Mouse (Mus musculus) olfactory bulb, adult 2 months (tissue): ENCODE results near the gene Itgb1bp2.

ENCODE experiments used
- CTCF ChIP-seq: fragments of 200-500 bp; IDR thresholded peaks from 2 replicates; pipeline ENCODE4 v1.5.1; 2012; ENCODE audit warnings: low read depth, mild to moderate bottlenecking, low read length, moderate library complexity; ENCODE audit not compliant: insufficient read depth
- POLR2A ChIP-seq: fragments of 200-500 bp; IDR thresholded peaks from 2 replicates; pipeline ENCODE4 v1.6.1; 2012; ENCODE audit warnings: mild to moderate bottlenecking, low read depth, low read length, moderate library complexity; ENCODE audit not compliant: insufficient read depth

- TF ChIP-seq POLR2A (no peak), CTCF (no peak)
These were observed 21.1 kb upstream of the Itgb1bp2 start for GRCm38 (mm10) chrX:101427774-101428173.
